Mouse (Mus musculus) spleen, postnatal 36 days (tissue): Measurements from ENCODE around the gene Ntf5.

Source experiments
- DNase-seq, 2 experiments: peaks; one replicate each; pipeline ENCODE4 v3.0.0; 2022; ENCODE audit warnings: low spot score in 2 of 2, mixed read lengths in 1 of 2

Ntf5 gene

DNA sequence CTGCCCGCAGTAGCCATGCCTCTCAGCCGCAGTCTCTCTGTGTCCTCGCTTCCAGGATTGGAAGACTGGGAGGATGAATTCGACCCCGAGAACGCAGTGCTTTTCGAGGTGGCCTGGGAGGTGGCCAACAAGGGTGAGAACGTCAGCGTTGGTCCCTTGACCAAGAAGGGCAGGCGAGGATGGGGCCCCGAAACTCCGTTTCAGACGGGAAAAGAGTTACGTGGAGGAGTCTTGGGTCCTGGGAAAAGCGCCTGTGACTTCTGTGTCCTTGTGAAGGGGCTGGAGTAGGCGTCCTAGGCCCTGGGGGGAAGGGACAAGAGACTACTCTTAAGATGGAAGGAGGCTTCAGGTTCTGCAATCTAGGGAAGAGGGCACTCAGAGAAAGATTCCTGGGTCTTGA lies 21.5 kb downstream of the Ntf5 start:
- DNase-seq, result no peak

DNA sequence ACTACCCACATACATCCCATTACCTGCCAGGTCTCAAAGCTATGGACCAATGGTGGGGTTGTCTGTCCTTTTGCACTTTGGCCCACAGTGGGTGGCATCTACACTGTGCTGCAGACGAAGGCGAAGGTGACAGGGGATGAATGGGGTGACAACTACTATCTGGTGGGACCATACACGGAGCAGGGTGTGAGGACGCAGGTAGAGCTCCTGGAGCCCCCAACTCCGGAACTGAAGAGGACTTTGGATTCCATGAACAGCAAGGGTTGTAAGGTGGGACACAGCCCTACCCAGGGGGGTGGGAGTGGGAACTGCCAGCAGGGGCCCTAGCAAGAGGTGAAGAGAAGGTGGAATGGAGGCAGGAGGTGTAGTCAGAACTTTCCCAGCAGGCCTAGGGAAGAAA lies 22.9 kb downstream of the Ntf5 start:
- DNase-seq, result no peak

DNA sequence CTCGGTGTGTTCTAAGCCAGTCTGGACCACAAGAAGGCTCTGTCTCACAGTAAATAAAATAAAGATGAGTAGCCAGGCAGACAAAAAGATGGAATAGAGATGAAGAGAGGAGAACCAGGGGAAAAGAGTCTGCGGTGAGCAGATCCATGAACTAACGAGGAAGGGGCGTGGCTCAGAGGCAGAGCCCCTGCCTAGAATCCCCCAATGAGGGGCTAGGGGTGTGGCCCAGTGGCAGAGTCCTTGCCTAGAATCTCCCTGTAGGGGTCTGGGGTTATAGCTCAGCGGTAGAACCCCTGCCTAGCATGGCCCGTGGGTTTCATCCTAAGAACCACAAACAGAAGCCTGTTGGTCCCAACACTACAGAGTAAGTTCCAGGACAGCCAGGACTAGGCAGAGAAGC lies 23.6 kb downstream of the Ntf5 start:
- DNase-seq, result no peak

GRCm38 (mm10) chr7:45437521-45438276 lies 24.2 kb downstream of the Ntf5 start, which contains the start of gene Ruvbl2:
TSS of gene Ruvbl2 (minus strand) at chr7:45438096.
- no peak for DNase-seq

DNA sequence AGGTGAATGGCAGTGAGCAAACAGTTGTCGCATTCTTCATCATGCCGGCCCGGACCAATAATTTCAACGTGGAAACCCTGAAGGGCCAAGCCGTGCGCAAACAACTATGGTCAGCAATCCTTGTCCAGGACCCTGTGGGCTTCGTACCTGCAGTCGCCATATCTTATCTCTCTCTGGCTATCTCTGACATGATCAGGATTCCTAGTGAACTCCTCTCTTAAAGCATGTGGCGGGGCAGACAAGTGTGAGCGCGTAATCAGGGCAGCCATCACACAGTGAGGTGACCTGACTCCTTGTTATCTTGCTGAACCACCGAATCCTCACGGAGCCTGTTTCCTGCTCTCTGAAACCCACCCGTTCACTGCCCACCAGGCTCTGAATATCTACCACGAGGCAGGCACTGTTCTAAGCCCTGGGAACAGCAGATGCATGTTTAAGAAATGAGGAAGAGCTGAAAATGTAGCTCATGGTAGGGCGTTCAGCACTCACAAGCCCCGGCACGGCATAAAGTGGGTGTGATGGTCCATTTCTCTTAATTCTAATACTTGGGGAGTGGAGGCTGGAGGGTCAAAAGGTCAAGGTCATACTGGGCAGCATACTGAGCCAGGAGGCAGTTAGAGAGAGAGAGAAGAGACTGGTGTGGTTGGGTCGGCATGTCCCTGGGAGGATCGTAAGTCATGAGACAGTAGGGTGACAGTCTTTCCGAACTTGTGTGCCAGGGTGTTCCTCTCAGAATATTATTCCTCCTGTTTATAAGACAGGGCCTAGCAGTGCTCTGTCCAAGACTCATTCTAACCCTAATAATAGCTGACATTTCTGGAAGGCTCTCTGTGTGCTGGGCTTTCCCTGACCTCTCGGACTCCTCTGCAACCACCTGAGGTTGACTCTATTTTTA lies 30.3 kb downstream of the Ntf5 start:
- DNase-seq, result no peak

DNA sequence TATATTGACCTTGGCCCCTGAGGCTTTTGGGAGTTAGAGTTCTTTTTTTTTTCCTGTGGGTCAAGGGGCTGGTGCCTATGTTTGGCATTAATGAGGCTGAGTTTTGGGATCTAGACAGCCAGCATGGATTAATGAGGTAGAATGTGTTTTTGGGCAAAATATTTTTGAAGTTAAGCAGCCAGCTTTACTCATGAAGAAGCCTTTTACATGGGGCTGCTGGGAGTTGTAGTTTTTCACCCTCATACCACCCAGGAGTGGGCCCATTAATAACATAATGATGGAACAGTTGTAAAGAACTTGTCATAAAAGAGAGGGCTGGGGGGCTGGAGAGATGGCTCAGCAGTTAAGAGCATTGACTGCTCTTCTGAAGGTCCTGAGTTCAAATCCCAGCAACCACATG lies 33.1 kb downstream of the Ntf5 start:
- no peak for DNase-seq

DNA sequence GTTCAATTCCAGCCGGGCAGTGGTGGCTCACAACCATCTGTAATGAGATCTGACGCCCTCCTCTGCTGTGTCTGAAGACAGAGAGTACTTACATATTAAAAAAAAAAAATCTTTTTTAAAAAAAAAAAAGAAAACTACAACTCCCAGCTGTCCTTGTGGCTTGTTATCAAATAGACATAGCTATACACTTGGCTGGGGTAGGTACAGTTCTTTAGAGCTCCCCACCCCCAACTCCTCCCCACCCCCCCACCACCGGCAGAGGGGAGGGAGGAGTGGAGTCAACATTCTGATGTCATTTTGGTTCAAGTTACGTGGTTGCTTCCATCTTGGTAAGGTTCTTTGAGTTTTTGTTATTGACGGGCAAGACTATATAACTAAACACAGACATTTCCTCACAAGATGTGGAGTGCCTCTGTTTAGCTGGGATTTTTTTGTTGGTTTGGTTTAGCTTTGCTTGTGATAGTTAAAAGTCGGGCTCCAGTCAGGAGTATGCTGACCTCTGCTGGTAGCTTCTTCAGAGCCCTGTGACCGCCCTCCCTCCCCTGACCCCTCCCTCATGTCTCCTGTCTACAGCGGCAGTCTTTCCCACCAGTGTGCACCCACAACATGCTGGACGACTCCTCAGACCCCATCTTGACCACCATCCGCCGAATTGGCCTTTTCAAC lies 34.0 kb downstream of the Ntf5 start:
- DNase-seq, result no peak

DNA sequence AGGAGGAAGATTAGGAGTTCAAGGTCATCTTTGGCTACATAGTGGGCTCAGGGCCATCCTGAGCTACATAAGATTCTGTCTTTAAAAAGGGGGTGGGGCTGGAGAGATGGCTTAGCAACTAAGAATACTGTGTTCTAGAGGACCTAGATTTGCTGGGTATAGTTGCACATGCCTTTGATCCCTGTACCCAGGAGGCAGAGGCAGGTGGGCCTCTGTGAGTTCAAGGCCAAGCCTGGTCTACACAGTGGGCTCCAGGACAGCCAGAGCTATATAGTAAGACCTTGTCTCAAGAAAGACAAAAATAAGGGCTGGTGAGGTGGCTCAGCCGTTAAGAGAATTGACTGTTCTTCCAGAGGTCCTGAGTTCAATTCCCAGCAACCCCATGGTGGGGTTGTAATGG lies 36.5 kb downstream of the Ntf5 start:
- DNase-seq, result no peak

DNA sequence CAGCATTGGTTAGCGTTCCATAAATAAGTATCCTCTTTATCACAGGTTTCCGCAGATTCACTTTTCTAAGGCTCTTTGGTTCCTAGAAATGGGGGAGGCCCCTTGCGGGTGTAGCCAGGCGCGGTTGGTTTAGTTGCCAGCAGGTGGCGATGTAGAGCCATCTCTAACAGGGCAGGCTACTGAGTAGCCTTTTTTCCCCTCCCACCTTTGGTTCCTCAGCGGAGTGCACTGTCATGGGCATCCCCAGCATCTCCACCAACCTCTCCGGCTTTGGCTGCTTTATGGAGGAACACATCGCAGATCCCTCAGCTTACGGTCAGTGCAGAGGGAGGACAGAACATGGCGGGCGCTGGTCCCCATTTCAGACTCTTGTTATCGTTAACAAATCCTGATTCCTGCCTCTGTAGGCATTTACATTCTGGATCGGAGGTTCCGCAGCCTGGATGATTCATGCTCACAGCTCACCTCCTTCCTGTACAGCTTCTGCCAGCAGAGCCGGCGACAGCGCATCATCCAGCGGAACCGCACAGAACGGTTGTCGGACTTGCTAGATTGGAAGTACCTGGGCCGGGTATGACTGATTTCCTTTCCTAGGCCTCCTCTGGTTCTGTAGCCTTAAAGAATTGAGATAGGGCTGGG lies 38.0 kb downstream of the Ntf5 start:
- peak; percentile 79 for DNase-seq

DNA sequence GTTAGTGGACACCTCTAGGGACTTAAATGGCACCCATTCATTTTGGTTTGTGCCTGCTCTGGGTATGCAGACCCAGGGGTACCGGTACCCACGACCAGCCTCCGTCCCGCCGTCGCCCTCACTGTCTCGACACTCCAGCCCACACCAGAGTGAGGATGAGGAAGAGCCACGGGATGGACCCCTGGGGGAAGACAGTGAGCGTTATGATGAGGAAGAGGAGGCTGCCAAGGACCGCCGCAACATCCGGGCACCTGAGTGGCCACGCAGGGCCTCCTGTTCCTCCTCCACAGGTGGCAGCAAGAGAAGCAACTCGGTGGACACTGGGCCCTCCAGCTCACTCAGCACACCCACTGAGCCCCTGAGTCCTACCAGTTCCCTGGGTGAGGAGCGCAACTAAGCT lies 41.5 kb downstream of the Ntf5 start:
- no peak for DNase-seq

DNA sequence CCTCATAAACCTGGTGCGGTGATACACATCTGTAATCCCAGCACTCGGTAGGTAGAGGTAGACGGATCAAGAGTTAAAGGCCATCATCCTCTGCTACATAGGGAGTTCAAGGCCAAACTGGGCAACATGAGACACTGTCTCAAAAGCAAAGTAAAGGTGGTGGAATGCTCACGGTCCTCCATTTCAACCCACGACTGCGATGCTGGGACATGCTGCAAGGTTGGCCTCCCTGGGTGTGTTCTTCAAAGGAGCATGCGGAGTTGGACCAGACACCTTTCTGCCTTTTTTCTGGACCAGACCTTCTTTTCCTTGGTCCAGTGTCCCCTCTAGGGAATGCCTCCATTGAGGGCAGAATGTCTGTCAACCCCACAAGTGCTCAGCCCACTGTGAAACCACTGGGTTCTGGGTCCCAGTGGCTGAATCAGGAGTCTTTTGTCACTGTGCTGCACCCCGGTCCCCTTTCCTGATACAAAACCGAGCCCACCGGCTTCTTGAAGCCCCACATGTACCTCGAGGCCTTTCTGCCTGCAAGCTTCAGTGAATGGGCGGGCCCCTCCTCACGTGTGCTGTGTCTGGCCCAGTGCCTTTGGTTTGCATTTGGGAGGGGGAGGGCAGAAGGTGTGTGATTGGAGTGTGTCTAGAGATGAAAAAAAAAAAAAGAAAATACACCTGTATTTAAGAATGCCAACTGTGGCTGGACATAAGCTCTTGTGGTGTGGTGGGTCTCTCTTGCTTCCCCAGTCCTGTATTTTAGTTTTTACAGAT lies 42.6 kb downstream of the Ntf5 start:
- DNase-seq, result no peak

- no peak for DNase-seq
These were observed 43.3 kb downstream of the Ntf5 start for GRCm38 (mm10) chr7:45456721-45457203.

- DNase-seq, result peak; percentile 62 to 69
These were observed 43.9 kb downstream of the Ntf5 start for GRCm38 (mm10) chr7:45457204-45458060.

- DNase-seq, result peak; percentile 72 to 79
These were observed 45.5 kb downstream of the Ntf5 start for GRCm38 (mm10) chr7:45458748-45459563.

DNA sequence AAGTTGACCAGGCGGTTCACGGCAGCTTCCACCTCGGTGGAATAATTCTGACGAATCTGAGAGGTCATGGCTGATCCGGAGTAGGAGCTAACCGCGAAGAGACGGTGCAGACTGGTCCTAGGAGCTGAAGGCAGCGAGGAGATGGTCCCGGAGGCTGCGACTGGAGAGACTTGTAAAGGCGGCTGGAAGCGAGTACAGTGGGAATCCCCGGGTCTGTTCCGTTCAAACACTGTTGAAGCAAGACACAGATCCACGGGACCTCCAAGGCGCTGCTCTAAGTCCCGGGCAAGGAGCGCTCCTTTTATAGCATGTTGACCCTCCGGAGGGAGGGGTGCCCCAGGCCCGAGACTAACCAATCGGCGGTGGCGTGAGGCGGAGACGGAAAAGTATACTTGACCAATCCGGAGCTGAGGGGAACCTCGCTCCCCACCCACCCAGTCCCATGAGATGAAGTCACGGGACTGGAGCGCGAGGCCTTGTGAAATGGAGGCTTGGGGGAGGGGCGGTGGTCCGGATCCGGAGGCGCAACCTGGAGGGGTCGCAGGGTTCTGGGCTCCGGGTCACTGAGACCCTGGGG lies 46.2 kb downstream of the Ntf5 start, which contains the start of gene Ftl1:
Gene Ftl1, minus strand, starts transcription at position 321 of the 577 bp plus-strand sequence.
- DNase-seq, result peak; percentile 98 to 99

DNA sequence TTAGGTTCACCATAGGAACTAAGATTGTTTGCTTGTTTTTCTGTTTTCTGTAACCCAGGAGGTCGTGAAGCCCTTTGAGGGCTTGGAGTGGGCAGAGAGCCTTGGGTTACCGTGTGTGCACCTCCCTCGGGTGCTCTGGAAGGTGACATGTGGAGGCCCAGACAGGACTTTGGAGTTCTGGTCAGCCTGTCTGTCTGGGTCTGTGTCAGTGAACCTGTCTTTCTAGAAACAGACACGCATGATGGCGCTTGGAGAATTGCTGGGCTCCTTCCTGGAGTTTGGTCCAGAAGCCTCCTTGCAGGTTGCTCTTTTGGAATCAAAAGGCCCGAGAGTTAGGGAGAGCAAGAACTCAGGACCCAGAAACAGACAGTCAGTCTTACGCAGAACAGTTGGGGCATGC lies 46.9 kb downstream of the Ntf5 start:
- DNase-seq, result no peak

GRCm38 (mm10) chr7:45460860-45461314 lies 47.4 kb downstream of the Ntf5 start:
- peak; percentile 65 to 74 for DNase-seq

DNA sequence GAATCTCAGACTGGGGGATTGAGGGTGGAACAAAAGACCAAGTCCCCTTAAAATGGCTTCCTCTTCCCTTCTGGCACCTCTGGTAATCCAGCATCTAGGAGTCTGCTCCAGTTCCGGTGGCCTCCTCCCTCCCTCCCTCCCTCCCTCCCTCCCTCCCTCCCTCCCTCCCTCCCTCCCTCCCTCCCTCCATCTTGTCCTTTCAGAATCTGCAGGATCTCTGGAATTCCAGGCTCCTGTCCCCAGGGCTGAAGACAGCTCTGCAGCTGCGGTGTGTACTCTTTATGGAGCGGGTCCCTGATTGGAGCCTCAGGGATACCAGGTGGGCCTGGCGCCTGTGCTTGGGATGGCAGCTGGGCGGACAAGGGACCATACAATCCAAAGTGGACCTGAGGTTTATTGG lies 47.8 kb downstream of the Ntf5 start:
- DNase-seq, result no peak

- DNase-seq, result no peak
These were observed 48.3 kb downstream of the Ntf5 start for GRCm38 (mm10) chr7:45461781-45462180.
